In genomic region chr4:55013563-55014248, GRCm38 (mm10) we compare ENCODE assay signal across 8 mouse cellular contexts.
DNase-seq lines count a peak whose midpoint lies in the region; ATAC-seq and TF ChIP-seq lines count a peak whose summit lies in the region.

No protein-coding gene starts in this region.

- H3K4me2 ChIP-seq in forebrain, embryonic 15.5 days (replicated peaks), result no peak overlapping the region
- no peak overlapping the region for H3K4me2 ChIP-seq in intestine, embryonic 16.5 days (ENCODE audit: low read depth, low read length)
- H3K4me2 ChIP-seq in lung, embryonic 15.5 days, result no peak overlapping the region

- H3K27ac ChIP-seq in forebrain, embryonic 15.5 days (replicated peaks), result peak overlapping the region; percentile 11; the same call in 1 of the 2 replicates
- H3K27ac ChIP-seq in forebrain, embryonic 10.5 days, result no peak overlapping the region
- H3K27ac ChIP-seq in intestine, embryonic 16.5 days (ENCODE audit: low read length), result no peak overlapping the region
- peak overlapping the region; percentile 47; the same call in 1 of the 2 replicates for H3K27ac ChIP-seq in lung, embryonic 15.5 days
- no peak overlapping the region for H3K27ac ChIP-seq in thymus, adult 2 months (ENCODE audit: control insufficient read depth, insufficient read depth, low read length)
- H3K27ac ChIP-seq in midbrain, embryonic 10.5 days (replicated peaks), result no peak overlapping the region

- DNase-seq in forebrain, embryonic 10.5 days (ENCODE audit: extremely low spot score, low spot score), result no peak
- peak; percentile 38 for DNase-seq in NIH3T3 (ENCODE audit: low read depth)
- no peak for DNase-seq in thymus, adult 2 months
- DNase-seq in spleen, postnatal 10 days (ENCODE audit: low spot score in 2 of 2), result no peak
- DNase-seq in midbrain, embryonic 10.5 days (ENCODE audit: low spot score), result no peak

- H3K9ac ChIP-seq in forebrain, embryonic 15.5 days (replicated peaks), result no peak overlapping the region
- no peak overlapping the region for H3K9ac ChIP-seq in intestine, embryonic 16.5 days (ENCODE audit: low read depth, low read length)
- no peak overlapping the region for H3K9ac ChIP-seq in lung, embryonic 15.5 days

- no peak for TF ChIP-seq POLR2A in thymus, adult 2 months (IDR thresholded peaks at IDR 0.05; ENCODE audit: control insufficient read depth, extremely low read depth, insufficient read depth, low read length, poor library complexity)

- ATAC-seq in forebrain, embryonic 15.5 days (replicated peaks), result no peak
- 0 out of 2 replicates have a peak, but pooled peaks have one; percentile 23 for ATAC-seq in intestine, embryonic 16.5 days
- ATAC-seq in lung, embryonic 15.5 days (ENCODE audit: borderline replicate concordance, extremely low read depth, low FRiP score, low TSS enrichment), result peak; percentile 41; the same call in 1 of the 2 replicates

- TF ChIP-seq CTCF in thymus, adult 2 months (IDR thresholded peaks at IDR 0.05; ENCODE audit: borderline replicate concordance, control insufficient read depth, extremely low read depth, insufficient read depth, low read length, poor library complexity), result no peak

- peaks cover 5% of the 10 kb centered on the region for H3K4me1 ChIP-seq in forebrain, embryonic 15.5 days
- no peaks in the 10 kb centered on the region for H3K4me1 ChIP-seq in forebrain, embryonic 10.5 days
- 0 out of 2 replicates have a peak, but pooled peaks cover 5% of the 10 kb centered on the region for H3K4me1 ChIP-seq in intestine, embryonic 16.5 days (ENCODE audit: control insufficient read depth, insufficient read depth, low read length)
- H3K4me1 ChIP-seq in lung, embryonic 15.5 days, result peaks cover 10% of the 10 kb centered on the region
- no peaks in the 10 kb centered on the region for H3K4me1 ChIP-seq in thymus, adult 2 months (replicated peaks; ENCODE audit: control insufficient read depth, insufficient read depth, low read length)
- H3K4me1 ChIP-seq in midbrain, embryonic 10.5 days, result no peaks in the 10 kb centered on the region

- H3K27me3 ChIP-seq in forebrain, embryonic 15.5 days, result no peaks in the 10 kb centered on the region
- no peaks in the 10 kb centered on the region for H3K27me3 ChIP-seq in forebrain, embryonic 10.5 days (ENCODE audit: poor library complexity, severe bottlenecking)
- no peaks in the 10 kb centered on the region for H3K27me3 ChIP-seq in intestine, embryonic 16.5 days (replicated peaks; ENCODE audit: control insufficient read depth, insufficient read depth, low read length)
- H3K27me3 ChIP-seq in lung, embryonic 15.5 days, result no peaks in the 10 kb centered on the region
- H3K27me3 ChIP-seq in thymus, adult 2 months (ENCODE audit: control insufficient read depth, insufficient read depth, low read length), result no peaks in the 10 kb centered on the region
- no peaks in the 10 kb centered on the region for H3K27me3 ChIP-seq in midbrain, embryonic 10.5 days (ENCODE audit: low read depth, poor library complexity, severe bottlenecking)

- H3K9me3 ChIP-seq in forebrain, embryonic 15.5 days, result no peaks in the 10 kb centered on the region
- 0 out of 2 replicates have a peak, but pooled peaks cover 2% of the 10 kb centered on the region for H3K9me3 ChIP-seq in forebrain, embryonic 10.5 days
- no peaks in the 10 kb centered on the region for H3K9me3 ChIP-seq in intestine, embryonic 16.5 days (ENCODE audit: control insufficient read depth, low read length)
- no peaks in the 10 kb centered on the region for H3K9me3 ChIP-seq in lung, embryonic 15.5 days
- no peaks in the 10 kb centered on the region for H3K9me3 ChIP-seq in midbrain, embryonic 10.5 days (replicated peaks)

- WGBS in forebrain, embryonic 15.5 days, result 67% methylated on average over 16 of the region's 16 CpGs
- WGBS in forebrain, embryonic 10.5 days, result 92% methylated on average over 16 of the region's 16 CpGs
- WGBS in intestine, embryonic 16.5 days, result 71% methylated on average over 16 of the region's 16 CpGs
- WGBS in lung, embryonic 15.5 days, result 49% methylated on average over 16 of the region's 16 CpGs
- 84% methylated on average over 16 of the region's 16 CpGs for WGBS in thymus, adult 2 months
- WGBS in midbrain, embryonic 10.5 days, result 90% methylated on average over 16 of the region's 16 CpGs

- H3K36me3 ChIP-seq in forebrain, embryonic 15.5 days, result peaks cover 97% of the 10 kb centered on the region
- H3K36me3 ChIP-seq in forebrain, embryonic 10.5 days (replicated peaks), result peaks cover 100% of the 10 kb centered on the region
- H3K36me3 ChIP-seq in intestine, embryonic 16.5 days (ENCODE audit: control insufficient read depth, insufficient read depth, low read length), result peaks cover 29% of the 10 kb centered on the region
- H3K36me3 ChIP-seq in lung, embryonic 15.5 days, result peaks cover 72% of the 10 kb centered on the region
- H3K36me3 ChIP-seq in thymus, adult 2 months (ENCODE audit: control insufficient read depth, insufficient read depth, low read length), result no peaks in the 10 kb centered on the region
- H3K36me3 ChIP-seq in midbrain, embryonic 10.5 days, result peaks cover 100% of the 10 kb centered on the region

- H3K4me3 ChIP-seq in forebrain, embryonic 15.5 days, result no peak overlapping the region
- H3K4me3 ChIP-seq in forebrain, embryonic 10.5 days, result no peak overlapping the region
- no peak overlapping the region for H3K4me3 ChIP-seq in intestine, embryonic 16.5 days (ENCODE audit: low read length)
- no peak overlapping the region for H3K4me3 ChIP-seq in lung, embryonic 15.5 days
- H3K4me3 ChIP-seq in thymus, adult 2 months (ENCODE audit: control insufficient read depth, insufficient read depth, low read length), result no peak overlapping the region
- H3K4me3 ChIP-seq in midbrain, embryonic 10.5 days, result no peak overlapping the region

Comparison
In these comparisons a context has a peak if more than half of its experiments do, and no peak if none do; other contexts are left out.
1. H3K27ac ChIP-seq: peak in forebrain, embryonic 15.5 days (single experiment) and lung, embryonic 15.5 days (single experiment); none in forebrain, embryonic 10.5 days (single experiment), intestine, embryonic 16.5 days (single experiment), thymus, adult 2 months (single experiment) and midbrain, embryonic 10.5 days (single experiment).